8 mouse cellular contexts compared by ENCODE assay signal in the genomic region with DNA sequence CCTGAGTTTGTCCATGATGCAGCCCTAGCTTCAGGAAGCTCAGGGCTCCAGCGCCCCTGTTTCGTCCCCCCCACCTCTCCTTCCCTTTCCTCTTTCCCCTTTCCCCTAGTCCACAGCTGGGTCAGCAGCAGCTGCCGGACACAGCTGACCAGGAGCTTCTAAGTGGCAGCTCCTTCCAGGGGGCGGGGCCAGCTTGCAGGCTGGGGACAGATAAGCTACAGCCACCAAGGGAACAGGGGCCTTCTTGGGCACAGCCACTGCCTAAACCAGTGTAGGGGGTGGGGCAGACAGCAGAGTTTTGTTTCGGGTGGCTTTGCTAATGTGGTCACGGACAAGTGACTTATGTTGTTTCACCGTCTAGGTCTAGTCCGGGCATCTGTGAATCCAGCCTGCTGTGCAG. TPM values are rescaled to one million over a fixed set of nuclear protein-coding genes. Genes with fewer than 3 reads are reported as not detected.
DNase-seq lines count a peak whose midpoint lies in the region; ATAC-seq and TF ChIP-seq lines count a peak whose summit lies in the region.

A gene (minus strand): TSS at position 90 of the 400 bp plus-strand sequence.

- H3K9ac ChIP-seq in forebrain, embryonic 11.5 days (ENCODE audit: low read length) = peak within 1 kb of the TSS; percentile 47; the same call in 1 of the 2 replicates
- H3K9ac ChIP-seq in liver, embryonic 11.5 days (ENCODE audit: low read depth, low read length) = peak within 1 kb of the TSS; percentile 90

- H3K4me2 ChIP-seq in forebrain, embryonic 11.5 days (ENCODE audit: low read depth, low read length, severe bottlenecking) = peak within 1 kb of the TSS; percentile 61
- peak within 1 kb of the TSS; percentile 91 for H3K4me2 ChIP-seq in liver, embryonic 11.5 days
- peak within 1 kb of the TSS; percentile 97 for H3K4me2 ChIP-seq in myocyte (ENCODE audit: low read depth)

- WGBS in forebrain, embryonic 11.5 days = 21% methylated on average over 8 of the region's 8 CpGs
- 19% methylated on average over 8 of the region's 8 CpGs for WGBS in hindbrain, embryonic 10.5 days
- 16% methylated on average over 8 of the region's 8 CpGs for WGBS in liver, embryonic 11.5 days

- ATAC-seq in forebrain, embryonic 11.5 days (replicated peaks; ENCODE audit: low FRiP score) = no peak; the same call in 1 of the 2 replicates
- ATAC-seq in liver, embryonic 11.5 days (replicated peaks; ENCODE audit: low FRiP score) = peak; percentile 64

- no peaks in the 10 kb centered on the region for H3K79me2 ChIP-seq in myocyte (ENCODE audit: control insufficient read depth, insufficient read depth)

- peak within 1 kb of the TSS; percentile 7 for H3ac ChIP-seq in myocyte (ENCODE audit: control insufficient read depth, insufficient read length)

- no peaks in the 10 kb centered on the region for H3K36me3 ChIP-seq in forebrain, embryonic 11.5 days (ENCODE audit: control insufficient read depth, insufficient read depth, low read length)
- H3K36me3 ChIP-seq in hindbrain, embryonic 10.5 days = 0 out of 2 replicates have a peak, but pooled peaks cover 2% of the 10 kb centered on the region
- H3K36me3 ChIP-seq in liver, embryonic 11.5 days (ENCODE audit: control insufficient read depth, insufficient read depth, low read length) = peaks cover 21% of the 10 kb centered on the region
- H3K36me3 ChIP-seq in myocyte (ENCODE audit: control insufficient read depth, insufficient read depth) = no peaks in the 10 kb centered on the region

- peak within 1 kb of the TSS; percentile 29 for H3K4me3 ChIP-seq in forebrain, embryonic 11.5 days (ENCODE audit: low read depth, low read length)
- H3K4me3 ChIP-seq in hindbrain, embryonic 10.5 days = peak within 1 kb of the TSS; percentile 53
- H3K4me3 ChIP-seq in liver, embryonic 11.5 days (ENCODE audit: low read depth, low read length) = peak within 1 kb of the TSS; percentile 82
- H3K4me3 ChIP-seq in myocyte = peak within 1 kb of the TSS; percentile 40

- no peaks in the 10 kb centered on the region for H3K9me3 ChIP-seq in forebrain, embryonic 11.5 days (ENCODE audit: control insufficient read depth, low read length)
- no peaks in the 10 kb centered on the region for H3K9me3 ChIP-seq in hindbrain, embryonic 10.5 days
- no peaks in the 10 kb centered on the region for H3K9me3 ChIP-seq in liver, embryonic 11.5 days (ENCODE audit: control insufficient read depth, low read length)

- no peak within 1 kb of the TSS for H3K27ac ChIP-seq in forebrain, embryonic 11.5 days (ENCODE audit: low read depth, low read length)
- H3K27ac ChIP-seq in hindbrain, embryonic 10.5 days = peak within 1 kb of the TSS; percentile 72
- H3K27ac ChIP-seq in liver, embryonic 11.5 days (ENCODE audit: low read depth, low read length) = peak within 1 kb of the TSS; percentile 98

- peak; percentile 40 for DNase-seq in right cerebral cortex, postnatal 14 days
- no peak for DNase-seq in right cerebral cortex, postnatal 4 days
- DNase-seq in forebrain, embryonic 11.5 days (ENCODE audit: low spot score) = peak; percentile 69
- DNase-seq in hindbrain, embryonic 10.5 days (ENCODE audit: low spot score) = peak; percentile 47
- DNase-seq in liver, embryonic 11.5 days (ENCODE audit: low spot score) = peak; percentile 78
- DNase-seq in natural killer cell, adult 2 months (ENCODE audit: low spot score in 2 of 2) = no peak
- no peak for DNase-seq in left cerebral cortex, adult 9 months (ENCODE audit: low spot score in 2 of 2)

- H3K4me1 ChIP-seq in forebrain, embryonic 11.5 days (replicated peaks; ENCODE audit: control insufficient read depth, insufficient read depth, low read length) = peaks cover 5% of the 10 kb centered on the region; the same call in 1 of the 2 replicates
- H3K4me1 ChIP-seq in hindbrain, embryonic 10.5 days (replicated peaks) = peaks cover 35% of the 10 kb centered on the region
- H3K4me1 ChIP-seq in liver, embryonic 11.5 days (replicated peaks; ENCODE audit: control insufficient read depth, insufficient read depth, low read length) = peaks cover 25% of the 10 kb centered on the region

- H3K27me3 ChIP-seq in forebrain, embryonic 11.5 days (ENCODE audit: control insufficient read depth, insufficient read depth, low read length) = peaks cover 45% of the 10 kb centered on the region
- peaks cover 58% of the 10 kb centered on the region for H3K27me3 ChIP-seq in hindbrain, embryonic 10.5 days (ENCODE audit: insufficient read depth, poor library complexity, severe bottlenecking)
- H3K27me3 ChIP-seq in liver, embryonic 11.5 days (replicated peaks; ENCODE audit: control insufficient read depth, insufficient read depth, low read length) = peaks cover 16% of the 10 kb centered on the region
- no peaks in the 10 kb centered on the region for H3K27me3 ChIP-seq in myocyte (ENCODE audit: control insufficient read depth, insufficient read depth, insufficient read length)

- TF ChIP-seq POLR2A in myocyte (IDR thresholded peaks at IDR 0.05; ENCODE audit: insufficient read length, low read depth) = no peak

TF ChIP-seq in myocyte, 11 proteins besides CTCF, POLR2A, EP300 and RAD21:
- no peak for TF ChIP-seq MAX (IDR thresholded peaks at IDR 0.05; ENCODE audit: low read depth)
- TF ChIP-seq POLR2AphosphoS2 (IDR thresholded peaks at IDR 0.05; ENCODE audit: insufficient read length, low read depth) = no peak
- peak in 2 of 3 experiments; percentile 56 to 86 for TF ChIP-seq MYOG (IDR thresholded peaks at IDR 0.05; ENCODE audit: control insufficient read depth in 1 of 3, insufficient read depth in 1 of 3, insufficient read length in 2 of 3, low read depth in 2 of 3)
- no peak for TF ChIP-seq USF1 (IDR thresholded peaks at IDR 0.05; ENCODE audit: low read depth)
- no peak for TF ChIP-seq CEBPB (IDR thresholded peaks at IDR 0.05; ENCODE audit: insufficient read depth, poor library complexity, severe bottlenecking)
- peak; percentile 10 to 80 (median 78) for TF ChIP-seq MYOD1 (IDR thresholded peaks at IDR 0.05; ENCODE audit: control insufficient read depth in 1 of 3, insufficient read length in 2 of 3, low read depth in 2 of 3)
- no peak for TF ChIP-seq SRF (IDR thresholded peaks at IDR 0.05; ENCODE audit: control insufficient read depth, insufficient read length, low read depth)
- TF ChIP-seq TCF12 (IDR thresholded peaks at IDR 0.05; ENCODE audit: insufficient read depth, poor library complexity, severe bottlenecking) = peak; percentile 13
- no peak for TF ChIP-seq TCF3 (IDR thresholded peaks at IDR 0.05; ENCODE audit: insufficient read length, low read depth)
- no peak for TF ChIP-seq REST (IDR thresholded peaks at IDR 0.05; ENCODE audit: insufficient read depth, insufficient read length)
- no peak for TF ChIP-seq E2F4 (IDR thresholded peaks at IDR 0.05; ENCODE audit: insufficient read depth)

RNA-seq across cellular contexts. Expression of the gene that starts here (rescaled TPM):
- polyA plus RNA-seq in forebrain, embryonic 11.5 days (2014; fragmentation: Nextera tagmentation; extraction: Ambion mirVana) = 6.7 and 7.0 TPM in 2 replicates
- polyA plus RNA-seq in hindbrain, embryonic 10.5 days (2016; fragmentation: Nextera tagmentation; extraction: Ambion mirVana) = 9.3 and 9.6 TPM in 2 replicates
- polyA plus RNA-seq in liver, embryonic 11.5 days (2014; fragmentation: Nextera tagmentation; extraction: Ambion mirVana) = 131 TPM in 2 replicates
- 3.2 TPM for polyA plus RNA-seq in myocyte (2012; fragmentation: generic; extraction: Trizol)

Comparison
In these comparisons a context has a peak if more than half of its experiments do, and no peak if none do; other contexts are left out.
1. RNA of the gene that starts here (polyA plus RNA-seq): 131 TPM in liver, embryonic 11.5 days; 9.3 to 9.6 TPM in hindbrain, embryonic 10.5 days, 6.7 to 7.0 TPM in forebrain, embryonic 11.5 days and 3.2 TPM in myocyte (single experiment); every median in the first group is over 10 times any median in the second.
2. DNase-seq: peak in right cerebral cortex, postnatal 14 days (single experiment), forebrain, embryonic 11.5 days (single experiment), hindbrain, embryonic 10.5 days (single experiment) and liver, embryonic 11.5 days (single experiment); none in right cerebral cortex, postnatal 4 days (single experiment), natural killer cell, adult 2 months (0 of 2) and left cerebral cortex, adult 9 months (0 of 2).
3. H3K4me3 ChIP-seq: peak in every context shown above with its lines; median percentile 82 in liver, embryonic 11.5 days; 53 in hindbrain, embryonic 10.5 days; 40 in myocyte; 29 in forebrain, embryonic 11.5 days.
4. Peak in every context shown above with its lines, with median percentiles within 50 percentile points of each other: H3K4me2 ChIP-seq.